Mouse (Mus musculus) neural tube, embryonic 13.5 days (tissue): ENCODE measurements around the gene Gad2. TPM values are rescaled to one million over a fixed set of nuclear protein-coding genes. Genes with fewer than 3 reads are reported as not detected.
A peak's percentile ranks its signal among the peaks of the same experiment; 100 is the strongest.
"Not testable (repeated sequence)": the region's sequence is repeated elsewhere in the genome, so short reads cannot be mapped to it uniquely, and the experiment has no call there.

Experiments used
- ATAC-seq: fragments of 200-750 bp; cut with Nextera tagmentation; 2 replicates; pipeline ENCODE4 v1.8.0; 2017; ENCODE audit warnings: low read depth, mild to moderate bottlenecking, moderate TSS enrichment, moderate library complexity
- H3K27ac ChIP-seq: fragments of 300-500 bp; sonication (generic); replicated peaks from 2 replicates; pipeline ENCODE4 v1.5.1; 2015; ENCODE audit warnings: moderate library complexity, mild to moderate bottlenecking, inconsistent platforms
- H3K27me3 ChIP-seq: fragments of 300-500 bp; sonication (generic); 2 replicates; pipeline ENCODE4 v1.6.1; 2015; ENCODE audit warnings: mild to moderate bottlenecking, inconsistent platforms
- H3K36me3 ChIP-seq: fragments of 300-500 bp; sonication (generic); 2 replicates; pipeline ENCODE4 v1.6.1; 2015; ENCODE audit warnings: mild to moderate bottlenecking, inconsistent platforms
- H3K4me1 ChIP-seq: fragments of 300-500 bp; sonication (generic); replicated peaks from 2 replicates; pipeline ENCODE4 v1.6.1; 2015; ENCODE audit warnings: inconsistent platforms
- H3K4me2 ChIP-seq: fragments of 300-500 bp; sonication (generic); 2 replicates; pipeline ENCODE4 v1.6.1; 2015; ENCODE audit warnings: inconsistent platforms, mild to moderate bottlenecking, moderate library complexity
- H3K4me3 ChIP-seq: fragments of 300-500 bp; sonication (generic); 2 replicates; pipeline ENCODE4 v1.5.1; 2015; ENCODE audit warnings: mild to moderate bottlenecking, inconsistent platforms
- H3K9ac ChIP-seq: fragments of 300-500 bp; sonication (generic); 2 replicates; pipeline ENCODE4 v1.6.1; 2015; ENCODE audit warnings: moderate library complexity, mild to moderate bottlenecking, inconsistent platforms
- H3K9me3 ChIP-seq: fragments of 300-500 bp; sonication (generic); 2 replicates; pipeline ENCODE4 v1.6.1; 2016; ENCODE audit warnings: inconsistent platforms
- WGBS: fragments of 180-500 bp; shearing (Covaris S2); methylation state at CpG from one replicate; pipeline ENCODE4 v1.1.7; 2015; 5-methylcytosine and 5-hydroxymethylcytosine counted together
- polyA plus RNA-seq: library from polyadenylated mRNA; unstranded; fragments of >200 nt; fragmentation: Nextera tagmentation; extraction: Ambion mirVana; gene quantifications from 2 replicates; pipeline ENCODE4 v1.2.1, GENCODE M21; 2015

Gene Gad2
- 40.2 and 42.7 TPM in 2 replicates for polyA plus RNA-seq

DNA sequence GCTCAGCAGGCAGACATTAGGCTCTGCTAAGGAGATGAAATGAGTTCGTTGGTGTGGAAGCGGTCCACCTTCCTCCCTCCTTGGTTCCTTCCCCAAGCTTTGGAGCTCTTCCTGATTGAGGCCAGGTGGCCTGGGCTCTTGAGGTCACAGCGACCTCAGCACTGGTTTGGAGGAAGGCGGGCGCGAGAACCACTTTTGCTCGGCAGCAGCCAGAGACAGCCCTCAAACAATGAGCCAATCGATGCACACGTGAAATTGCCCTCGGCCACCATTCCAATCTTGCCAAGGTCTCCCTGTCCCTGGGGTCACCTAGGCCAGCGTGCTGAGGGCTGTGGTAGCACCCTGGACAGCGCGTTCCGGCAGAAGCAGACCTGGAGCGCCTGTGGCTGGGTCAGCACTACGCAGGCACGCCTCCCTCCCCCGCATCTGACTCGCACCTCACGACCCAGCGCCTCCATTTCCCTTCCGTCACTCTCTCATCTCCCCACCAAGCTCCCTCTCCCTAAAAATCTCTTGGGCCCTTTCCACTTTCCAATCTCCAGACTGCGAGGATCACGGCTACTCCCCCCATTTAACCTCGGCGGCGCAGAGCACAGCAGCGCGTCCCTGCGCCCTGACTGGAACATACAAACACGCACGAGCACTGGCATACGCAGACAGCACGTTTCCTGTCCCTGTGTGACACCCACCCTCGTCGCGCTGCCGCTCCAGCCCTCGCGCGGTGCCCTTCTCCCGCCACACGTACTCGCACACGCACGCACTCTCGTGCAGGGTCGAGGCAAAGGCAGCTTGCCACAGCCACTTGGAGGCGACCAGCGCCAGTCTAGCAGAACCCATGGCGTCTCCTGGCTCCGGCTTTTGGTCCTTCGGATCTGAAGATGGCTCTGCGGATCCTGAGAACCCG lies at the start of gene Gad2:
TSS of gene Gad2 (plus strand) at position 378 of the 904 bp plus-strand sequence.
- peak; percentile 78 for ATAC-seq
- under 1% methylated on average over 55 of the region's 55 CpGs for whole genome bisulfite sequencing
- Histone ChIP-seq H3K4me1 (peaks cover 46% of the 10 kb centered on the region), H3K36me3 (no peaks in the 10 kb centered on the region), H3K9ac (peak within 1 kb of the TSS; percentile 83), H3K9me3 (no peaks in the 10 kb centered on the region), H3K27ac (peak within 1 kb of the TSS; percentile 96), H3K27me3 (peaks cover 94% of the 10 kb centered on the region), H3K4me3 (peak within 1 kb of the TSS; percentile 50), H3K4me2 (peak within 1 kb of the TSS; percentile 56)

DNA sequence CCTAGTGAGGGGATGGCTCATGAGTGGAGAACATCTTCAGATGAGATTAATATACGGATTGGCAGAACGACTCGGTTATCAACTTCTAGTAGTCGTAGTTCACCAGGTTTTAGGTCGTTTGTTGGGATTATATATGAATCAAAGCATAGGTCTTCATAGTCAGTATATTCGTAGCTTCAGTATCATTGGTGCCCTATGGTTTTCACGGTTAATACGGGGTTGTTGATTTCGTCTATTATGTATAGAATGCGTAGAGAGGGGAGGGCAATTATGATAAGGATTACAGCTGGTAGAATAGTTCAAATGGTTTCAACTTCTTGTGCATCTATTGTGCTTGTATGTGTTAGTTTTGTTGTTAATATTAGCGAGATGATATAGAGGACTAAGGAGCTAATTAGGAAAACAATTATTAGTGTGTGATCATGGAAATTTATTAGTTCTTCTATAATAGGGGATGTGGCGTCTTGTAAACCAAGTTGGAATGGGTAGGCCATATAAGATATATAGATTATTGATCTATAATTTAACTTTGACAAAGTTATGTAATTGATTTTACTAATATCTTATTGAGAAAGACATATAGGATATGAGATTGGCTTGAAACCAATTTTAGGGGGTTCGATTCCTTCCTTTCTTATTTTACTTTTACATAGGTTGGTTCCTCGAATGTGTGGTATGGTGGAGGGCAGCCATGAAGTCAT lies 34.4 kb upstream of the Gad2 start:
- H3K27ac ChIP-seq, H3K4me2 ChIP-seq, H3K9me3 ChIP-seq, H3K4me3 ChIP-seq, H3K27me3 ChIP-seq, H3K36me3 ChIP-seq, H3K4me1 ChIP-seq, H3K9ac ChIP-seq: not testable (repeated sequence)
- 84% methylated on average over 14 of the region's 14 CpGs for WGBS
- peak; percentile 84 for ATAC-seq

DNA sequence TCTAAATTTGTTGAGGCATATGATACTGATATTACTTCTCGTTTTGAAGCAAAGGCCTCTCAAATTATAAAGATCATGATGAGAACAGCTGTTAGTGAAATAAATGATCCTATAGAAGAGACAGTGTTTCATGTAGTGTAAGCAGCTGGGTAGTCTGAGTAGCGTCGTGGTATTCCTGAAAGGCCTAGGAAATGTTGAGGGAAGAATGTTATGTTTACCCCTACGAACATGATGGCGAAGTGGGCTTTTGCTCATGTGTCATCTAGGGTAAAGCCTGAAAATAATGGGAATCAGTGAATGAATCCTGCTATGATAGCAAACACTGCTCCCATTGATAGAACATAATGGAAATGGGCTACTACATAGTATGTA lies 33.8 kb upstream of the Gad2 start:
- ATAC-seq, result peak; percentile 51
- 92% methylated on average over 5 of the region's 5 CpGs for WGBS

DNA sequence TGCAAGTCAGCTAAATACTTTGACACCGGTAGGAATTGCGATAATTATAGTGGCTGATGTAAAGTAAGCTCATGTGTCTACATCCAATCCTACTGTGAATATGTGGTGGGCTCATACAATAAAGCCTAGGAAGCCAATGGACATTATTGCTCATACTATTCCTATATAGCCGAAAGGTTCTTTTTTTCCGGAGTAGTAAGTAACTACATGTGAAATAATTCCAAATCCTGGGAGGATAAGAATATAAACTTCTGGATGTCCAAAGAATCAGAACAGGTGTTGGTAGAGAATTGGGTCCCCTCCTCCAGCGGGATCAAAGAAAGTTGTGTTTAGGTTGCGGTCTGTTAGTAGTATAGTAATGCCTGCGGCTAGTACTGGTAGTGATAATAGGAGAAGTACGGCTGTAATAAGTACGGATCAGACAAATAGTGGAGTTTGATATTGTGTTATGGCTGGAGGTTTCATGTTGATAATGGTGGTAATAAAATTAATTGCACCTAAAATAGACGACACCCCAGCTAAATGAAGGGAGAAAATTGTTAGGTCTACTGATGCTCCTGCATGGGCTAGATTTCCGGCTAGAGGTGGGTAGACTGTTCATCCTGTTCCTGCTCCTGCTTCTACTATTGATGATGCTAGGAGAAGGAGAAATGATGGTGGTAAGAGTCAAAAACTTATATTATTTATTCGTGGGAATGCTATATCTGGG lies 33.2 kb upstream of the Gad2 start:
- not testable (repeated sequence) for H3K27me3 ChIP-seq, H3K36me3 ChIP-seq, H3K4me3 ChIP-seq, H3K4me2 ChIP-seq, H3K27ac ChIP-seq, H3K9me3 ChIP-seq, H3K4me1 ChIP-seq, H3K9ac ChIP-seq
- 71% methylated on average over 12 of the region's 12 CpGs for WGBS
- ATAC-seq, result peak; percentile 97

More for the DNA sequence above, 33.8 kb upstream of the Gad2 start:
- not testable (repeated sequence) for H3K27me3 ChIP-seq, H3K36me3 ChIP-seq, H3K27ac ChIP-seq, H3K4me1 ChIP-seq, H3K4me3 ChIP-seq, H3K4me2 ChIP-seq, H3K9me3 ChIP-seq, H3K9ac ChIP-seq

DNA sequence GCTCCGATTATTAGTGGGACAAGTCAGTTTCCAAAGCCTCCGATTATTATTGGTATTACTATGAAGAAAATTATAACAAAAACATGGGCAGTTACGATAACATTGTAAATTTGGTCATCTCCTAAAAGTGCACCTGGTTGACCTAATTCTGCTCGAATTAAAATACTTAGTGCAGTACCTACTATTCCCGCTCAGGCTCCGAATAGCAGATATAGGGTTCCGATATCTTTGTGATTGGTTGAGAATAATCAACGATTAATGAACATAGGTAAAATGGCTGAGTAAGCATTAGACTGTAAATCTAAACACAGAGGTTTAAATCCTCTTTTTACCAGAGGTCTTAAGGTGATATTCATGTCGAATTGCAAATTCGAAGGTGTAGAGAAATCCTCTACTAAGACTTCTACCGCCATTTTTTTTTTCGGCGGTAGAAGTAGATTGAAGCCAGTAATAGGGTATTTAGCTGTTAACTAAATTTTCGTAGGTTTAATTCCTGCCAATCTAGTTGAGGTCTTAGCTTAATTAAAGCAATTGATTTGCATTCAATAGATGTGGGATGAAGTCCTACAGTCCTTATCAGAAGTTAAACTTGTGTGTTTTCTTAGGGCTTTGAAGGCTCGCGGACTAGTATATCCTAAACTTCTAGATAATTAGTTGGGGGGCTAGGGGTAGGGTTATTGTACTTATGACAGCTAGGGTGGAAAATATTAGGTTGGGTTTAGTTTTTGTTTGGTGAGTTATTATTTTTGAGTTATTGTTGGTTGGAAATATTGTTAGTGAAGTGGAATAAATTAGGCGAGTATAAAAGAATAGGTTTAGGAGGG lies 32.4 kb upstream of the Gad2 start:
- ATAC-seq, result peak; percentile 92
- not testable (repeated sequence) for H3K27ac ChIP-seq, H3K4me3 ChIP-seq, H3K4me1 ChIP-seq, H3K27me3 ChIP-seq, H3K36me3 ChIP-seq, H3K4me2 ChIP-seq, H3K9ac ChIP-seq, H3K9me3 ChIP-seq
- 87% methylated on average over 16 of the region's 17 CpGs for WGBS

DNA sequence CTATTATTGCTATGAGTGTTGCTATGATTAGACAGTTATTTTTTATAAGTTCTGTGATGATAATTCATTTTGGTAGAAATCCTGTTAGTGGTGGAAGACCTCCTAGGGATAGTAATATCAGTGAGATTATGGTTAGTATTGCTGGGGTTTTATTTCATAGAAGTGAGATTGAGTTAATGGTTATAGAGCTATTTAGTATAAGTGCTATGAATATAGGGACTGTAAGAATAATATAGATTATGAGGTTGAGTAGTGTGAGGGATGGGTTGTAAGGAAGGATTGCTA lies 31.9 kb upstream of the Gad2 start:
- Histone ChIP-seq H3K27me3 (no peaks in the 10 kb centered on the region), H3K4me3 (no peak overlapping the region), H3K9ac (no peak overlapping the region), H3K36me3 (no peaks in the 10 kb centered on the region), H3K27ac (no peak overlapping the region), H3K4me1 (no peaks in the 10 kb centered on the region), H3K9me3 (no peaks in the 10 kb centered on the region), H3K4me2 (no peak overlapping the region)
- ATAC-seq, result no peak

DNA sequence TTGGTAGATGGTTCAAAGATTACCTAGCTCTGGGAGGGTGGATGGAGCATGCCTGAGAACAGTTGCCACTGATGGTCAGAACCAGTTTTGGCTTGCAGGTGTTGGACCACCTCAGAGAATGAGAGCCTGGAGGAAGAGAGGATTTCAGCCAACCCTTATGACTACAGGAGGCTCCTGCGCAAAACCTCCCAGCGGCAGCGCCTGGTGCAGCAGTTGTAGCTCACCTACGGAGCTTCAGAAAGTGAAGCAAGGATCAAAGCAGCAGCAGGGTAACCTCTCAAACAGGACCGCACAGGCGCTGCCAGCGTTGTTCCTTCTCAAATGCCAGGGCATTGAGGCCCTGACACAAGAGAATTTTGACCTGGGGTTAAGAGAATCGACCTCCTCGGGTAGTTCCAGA lies 4.1 kb upstream of the Gad2 start:
- WGBS, result 4% methylated on average over 9 of the region's 9 CpGs
- no peaks in the 10 kb centered on the region for H3K9me3 ChIP-seq

DNA sequence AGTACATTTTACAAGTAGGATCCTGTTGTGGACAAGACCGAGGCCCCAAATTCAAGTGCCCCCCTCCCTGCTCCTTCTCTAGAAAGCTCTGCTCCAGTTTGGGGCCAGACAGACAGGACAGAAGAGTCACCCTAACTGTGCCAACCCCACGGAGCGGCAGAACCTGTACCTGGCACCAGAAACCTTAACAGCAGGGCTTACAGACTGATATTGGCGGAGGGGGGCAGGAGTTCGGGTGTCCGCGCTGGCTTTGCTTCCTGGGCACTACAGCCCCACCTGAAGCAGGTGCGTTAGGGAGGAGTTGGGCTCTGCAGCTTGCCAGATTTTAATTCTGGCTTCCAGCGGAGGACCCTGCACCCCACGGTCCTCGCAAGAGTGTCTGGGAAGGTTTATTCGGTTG lies 2.6 kb upstream of the Gad2 start:
- WGBS, result 4% methylated on average over 12 of the region's 12 CpGs
- Histone ChIP-seq H3K4me3 (peak overlapping the region; percentile 18), H3K27ac (peak overlapping the region; percentile 96), H3K9ac (peak overlapping the region; percentile 53), H3K4me1 (peaks cover 46% of the 10 kb centered on the region), H3K27me3 (peaks cover 73% of the 10 kb centered on the region), H3K4me2 (peak overlapping the region; percentile 56), H3K9me3 (no peaks in the 10 kb centered on the region), H3K36me3 (no peaks in the 10 kb centered on the region)
- no peak for ATAC-seq

More for the DNA sequence above, 4.1 kb upstream of the Gad2 start:
- H3K4me2 ChIP-seq, result no peak overlapping the region
- H3K36me3 ChIP-seq, result no peaks in the 10 kb centered on the region
- H3K4me1 ChIP-seq, result peaks cover 35% of the 10 kb centered on the region
- H3K9ac ChIP-seq, result no peak overlapping the region
- H3K27me3 ChIP-seq, result peaks cover 60% of the 10 kb centered on the region
- no peak overlapping the region for H3K4me3 ChIP-seq
- H3K27ac ChIP-seq, result no peak overlapping the region
- no peak for ATAC-seq

DNA sequence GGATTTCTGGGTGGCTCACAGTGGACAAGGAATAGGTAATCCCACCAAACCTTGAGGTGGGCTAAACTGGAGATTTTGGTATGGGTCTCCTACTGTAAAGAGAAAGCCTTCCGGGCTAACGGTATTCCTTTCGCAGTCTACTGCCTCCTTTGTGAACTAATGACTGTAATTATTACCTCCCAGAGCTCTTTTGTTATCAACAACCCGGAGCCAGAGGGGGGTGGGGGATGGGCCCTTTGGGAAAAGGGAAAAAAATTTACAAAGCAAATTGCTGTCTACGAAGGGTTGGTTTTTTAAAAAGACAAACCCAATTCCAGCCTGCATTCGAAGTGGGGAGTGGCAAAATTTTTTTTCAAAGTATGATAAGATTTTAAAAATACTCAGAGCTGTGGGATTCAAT lies 2.0 kb upstream of the Gad2 start:
- H3K4me3 ChIP-seq, result peak overlapping the region; percentile 18; the same call in 1 of the 2 replicates

DNA sequence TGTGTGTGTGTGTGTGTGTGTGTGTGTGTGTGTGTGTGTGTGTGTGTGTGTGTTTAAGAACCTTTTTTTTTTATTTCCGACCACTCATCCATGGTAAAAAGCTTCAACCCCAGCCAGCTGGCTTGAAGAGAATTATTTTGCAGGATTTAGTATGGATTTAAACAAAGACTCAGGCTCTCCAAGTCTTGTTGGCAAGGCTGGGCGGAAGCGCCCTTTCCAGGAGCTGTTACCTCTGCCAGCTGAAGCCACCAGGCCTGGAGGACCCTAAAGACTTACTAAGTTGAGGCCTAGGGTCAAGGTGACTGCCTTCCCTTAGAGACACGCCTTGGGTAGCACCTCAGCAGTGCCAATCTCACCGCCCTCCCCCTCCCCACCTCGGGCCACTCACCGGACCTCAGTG lies 1.5 kb upstream of the Gad2 start:
- peak overlapping the region; percentile 96 for H3K27ac ChIP-seq
- peaks cover 85% of the 10 kb centered on the region for H3K27me3 ChIP-seq
- H3K36me3 ChIP-seq, result no peaks in the 10 kb centered on the region
- no peaks in the 10 kb centered on the region for H3K9me3 ChIP-seq
- H3K9ac ChIP-seq, result peak overlapping the region; percentile 83
- H3K4me3 ChIP-seq, result peak overlapping the region; percentile 50; the same call in 1 of the 2 replicates
- no peak for ATAC-seq
- H3K4me2 ChIP-seq, result peak overlapping the region; percentile 56
- 4% methylated on average over 7 of the region's 7 CpGs for WGBS
- H3K4me1 ChIP-seq, result peaks cover 46% of the 10 kb centered on the region

More for the DNA sequence above, 2.0 kb upstream of the Gad2 start:
- Histone ChIP-seq H3K4me2 (peak overlapping the region; percentile 56), H3K9ac (peak overlapping the region; percentile 53), H3K9me3 (no peaks in the 10 kb centered on the region), H3K27me3 (peaks cover 80% of the 10 kb centered on the region), H3K4me1 (peaks cover 46% of the 10 kb centered on the region), H3K27ac (peak overlapping the region; percentile 96), H3K36me3 (no peaks in the 10 kb centered on the region)
- WGBS, result 1% methylated on average over 6 of the region's 6 CpGs
- 0 out of 2 replicates have a peak, but pooled peaks have one; percentile 6 for ATAC-seq

DNA sequence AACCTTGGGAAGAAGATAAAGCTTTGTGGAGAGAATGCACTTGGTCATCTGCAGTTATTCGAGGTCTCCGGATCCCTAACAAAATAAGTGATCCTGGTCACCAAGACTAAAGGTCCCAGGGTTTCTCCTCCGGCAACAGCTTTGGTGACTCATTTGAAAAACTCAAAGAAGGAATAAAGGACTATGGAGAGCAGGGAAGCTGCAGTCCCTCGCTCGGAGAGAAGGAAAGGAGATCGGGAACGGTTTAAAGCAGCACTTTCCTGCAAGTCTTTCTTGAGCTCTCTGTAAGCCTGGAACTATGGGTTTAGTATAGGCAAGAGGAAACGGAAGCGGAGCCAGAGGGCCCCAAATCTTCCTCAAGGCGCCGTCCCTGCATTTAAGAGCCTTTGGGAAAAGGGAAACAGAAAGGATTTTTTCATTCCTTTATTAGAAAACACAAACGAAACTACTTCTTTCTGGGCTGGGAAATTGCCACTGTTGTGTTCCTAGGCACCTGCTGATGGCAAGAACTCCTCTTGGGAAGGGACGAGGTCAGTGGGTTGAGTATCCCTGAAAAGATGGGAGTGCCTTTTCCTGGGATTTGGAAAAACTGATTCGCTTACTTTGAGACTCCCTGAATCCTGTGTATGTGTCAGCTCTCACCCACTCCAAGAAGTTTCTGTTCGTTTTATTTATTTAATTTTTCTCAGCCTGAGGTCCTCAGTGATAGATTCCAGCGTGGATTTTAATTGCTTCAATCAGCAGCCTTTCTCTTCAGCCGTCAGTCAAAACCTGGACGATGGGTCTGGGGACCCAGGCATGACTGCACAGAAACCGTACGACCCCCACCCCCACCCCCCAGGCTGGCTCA lies 802 bp upstream of the Gad2 start:
- H3K9ac ChIP-seq, result peak overlapping the region; percentile 83
- H3K4me3 ChIP-seq, result peak overlapping the region; percentile 50
- peak overlapping the region; percentile 56 for H3K4me2 ChIP-seq
- H3K9me3 ChIP-seq, result no peaks in the 10 kb centered on the region
- ATAC-seq, result peak; percentile 33
- no peaks in the 10 kb centered on the region for H3K36me3 ChIP-seq
- H3K4me1 ChIP-seq, result peaks cover 46% of the 10 kb centered on the region
- H3K27ac ChIP-seq, result peak overlapping the region; percentile 96
- H3K27me3 ChIP-seq, result peaks cover 91% of the 10 kb centered on the region
- 4% methylated on average over 20 of the region's 20 CpGs for WGBS
